19 mouse cellular contexts compared by ENCODE assay signal in the genomic region with DNA sequence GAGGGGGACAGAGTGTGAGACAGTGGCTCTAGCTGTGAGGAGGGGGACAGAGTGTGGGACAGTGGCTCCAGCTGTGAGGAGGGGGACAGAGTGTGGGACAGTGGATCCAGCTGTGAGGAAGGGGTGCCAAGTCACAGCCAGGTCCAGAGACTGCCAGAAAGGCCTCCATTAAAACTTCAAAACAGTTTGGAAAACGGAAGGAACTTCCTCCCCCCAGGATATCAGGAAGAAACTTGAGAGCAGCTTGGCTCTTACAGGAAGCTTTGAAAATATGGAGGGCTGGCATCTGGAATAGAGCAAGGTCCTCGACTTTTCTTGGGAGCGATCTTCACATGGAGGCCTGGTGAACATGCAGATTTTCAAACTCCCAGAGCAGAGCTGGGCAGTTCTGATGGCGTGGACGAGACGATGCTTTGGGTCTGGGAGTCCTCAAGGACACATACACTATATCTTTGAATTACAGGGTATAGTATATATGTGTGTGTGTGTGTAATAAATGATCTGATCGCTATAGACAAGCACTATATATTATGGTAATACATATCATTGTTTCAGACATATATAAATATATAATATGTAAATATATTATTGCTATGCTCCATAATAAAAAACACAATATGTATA. TPM values are rescaled to one million over a fixed set of nuclear protein-coding genes. Genes with fewer than 3 reads are reported as not detected.
"Had no signal": no experiment of that assay in that cellular context is flagged by ENCODE, and none has a peak within 500 bp of the region (broad histone marks: within the 10 kb centered on the region; RNA-seq: fewer than 3 reads in every experiment).

No protein-coding gene starts in this region.

- H3K4me1 ChIP-seq: intestine, embryonic 15.5 days; limb, embryonic 15.5 days had no signal

- DNase-seq: kidney, adult 11 months; kidney, adult 8-10 months; kidney, postnatal 10 days; kidney, postnatal 36 days; layer of hippocampus, adult 9-11 months; liver, postnatal 0 days; lung, postnatal 36 days; midbrain, embryonic 14.5 days; thymus, adult 2 months; thymus, postnatal 14 days; thymus, postnatal 4 days had no signal

- H3K36me3 ChIP-seq: intestine, embryonic 15.5 days; limb, embryonic 15.5 days had no signal

- H3K4me3 ChIP-seq: intestine, embryonic 15.5 days; limb, embryonic 15.5 days had no signal

- H3K27ac ChIP-seq: intestine, embryonic 15.5 days; limb, embryonic 15.5 days; liver, embryonic 14.5 days; stomach, postnatal 0 days had no signal

- H3K27me3 ChIP-seq: intestine, embryonic 15.5 days; limb, embryonic 15.5 days had no signal

- H3K9ac ChIP-seq: intestine, embryonic 15.5 days; limb, embryonic 15.5 days; liver, embryonic 14.5 days; liver, postnatal 0 days had no signal

- ATAC-seq: intestine, embryonic 15.5 days; liver, postnatal 0 days had no signal

- H3K4me2 ChIP-seq: intestine, embryonic 15.5 days; limb, embryonic 15.5 days; liver, embryonic 11.5 days; midbrain, embryonic 11.5 days had no signal

- H3K9me3 ChIP-seq: intestine, embryonic 15.5 days; limb, embryonic 15.5 days had no signal

RNA-seq across cellular contexts. Expression of a gene that starts 16.6 kb away (rescaled TPM):
- total RNA-seq: megakaryocyte progenitor cell, adult 5-6 weeks; megakaryocyte-erythroid progenitor cell, adult 5-6 weeks had no signal
